Mouse (Mus musculus) small intestine, adult 2 months (tissue): ENCODE data around the gene Zfp697.

Source experiments
- CTCF ChIP-seq: fragments of 200-500 bp; IDR thresholded peaks from 2 replicates; pipeline ENCODE4 v1.5.1; 2012; ENCODE audit warnings: low read depth, mild to moderate bottlenecking, control low read depth, inconsistent platforms, low read length, moderate library complexity, mixed read lengths; ENCODE audit not compliant: insufficient replicate concordance, insufficient read length; ENCODE audit errors: extremely low read depth
- POLR2A ChIP-seq: fragments of 200-500 bp; IDR thresholded peaks from 2 replicates; pipeline ENCODE4 v1.6.1; 2012; ENCODE audit warnings: low read depth, mild to moderate bottlenecking, control low read depth, inconsistent platforms, low read length, moderate library complexity

DNA sequence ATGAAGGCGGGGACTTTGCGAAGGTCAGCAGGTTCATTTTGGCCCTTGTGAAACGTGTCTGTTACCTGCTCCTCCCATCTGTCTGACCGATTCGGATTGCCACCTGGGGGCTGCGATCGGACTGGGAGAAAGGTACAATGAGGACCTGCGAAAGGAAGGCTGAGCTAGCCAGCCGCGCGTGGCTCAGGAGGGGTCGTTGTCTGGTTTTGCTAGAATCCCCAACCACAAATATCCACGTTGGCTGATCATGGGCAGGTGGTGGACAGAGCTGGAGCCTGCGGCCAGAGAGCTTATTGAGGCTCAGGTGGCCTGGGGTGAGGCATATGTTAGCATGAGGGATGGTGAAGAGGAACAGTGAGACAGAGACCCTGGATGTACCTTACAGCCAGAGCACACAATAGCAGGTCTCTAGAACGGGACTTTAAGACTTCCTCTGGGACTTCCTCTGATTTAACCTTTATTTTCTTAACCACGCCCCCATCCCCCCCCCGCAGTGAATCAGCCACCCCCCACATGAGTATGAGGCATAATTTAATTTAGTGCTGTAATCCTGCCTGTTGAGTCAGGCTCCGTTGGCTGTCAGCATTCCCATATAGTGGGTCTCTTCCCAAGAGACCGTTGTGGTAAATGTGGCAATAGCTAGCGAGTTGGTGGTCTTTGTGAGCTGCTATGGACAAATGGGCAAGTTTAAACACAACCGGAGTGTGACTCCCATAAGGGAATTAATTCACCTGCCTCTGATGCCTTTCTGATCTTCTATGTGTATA, 946 bp downstream of the Zfp697 start:
- TF ChIP-seq CTCF = no peak
- no peak for TF ChIP-seq POLR2A
